Mouse (Mus musculus) WW6 (cell line): ENCODE data around the gene Supt20.
"Not testable (repeated sequence)": the region's sequence is repeated elsewhere in the genome, so short reads cannot be mapped to it uniquely, and the experiment has no call there.

Experiments used
- DNase-seq: peaks from one replicate; pipeline ENCODE4 v3.0.0-alpha.2; 2013; ENCODE audit warnings: low read depth, low spot score

Supt20 gene

DNA sequence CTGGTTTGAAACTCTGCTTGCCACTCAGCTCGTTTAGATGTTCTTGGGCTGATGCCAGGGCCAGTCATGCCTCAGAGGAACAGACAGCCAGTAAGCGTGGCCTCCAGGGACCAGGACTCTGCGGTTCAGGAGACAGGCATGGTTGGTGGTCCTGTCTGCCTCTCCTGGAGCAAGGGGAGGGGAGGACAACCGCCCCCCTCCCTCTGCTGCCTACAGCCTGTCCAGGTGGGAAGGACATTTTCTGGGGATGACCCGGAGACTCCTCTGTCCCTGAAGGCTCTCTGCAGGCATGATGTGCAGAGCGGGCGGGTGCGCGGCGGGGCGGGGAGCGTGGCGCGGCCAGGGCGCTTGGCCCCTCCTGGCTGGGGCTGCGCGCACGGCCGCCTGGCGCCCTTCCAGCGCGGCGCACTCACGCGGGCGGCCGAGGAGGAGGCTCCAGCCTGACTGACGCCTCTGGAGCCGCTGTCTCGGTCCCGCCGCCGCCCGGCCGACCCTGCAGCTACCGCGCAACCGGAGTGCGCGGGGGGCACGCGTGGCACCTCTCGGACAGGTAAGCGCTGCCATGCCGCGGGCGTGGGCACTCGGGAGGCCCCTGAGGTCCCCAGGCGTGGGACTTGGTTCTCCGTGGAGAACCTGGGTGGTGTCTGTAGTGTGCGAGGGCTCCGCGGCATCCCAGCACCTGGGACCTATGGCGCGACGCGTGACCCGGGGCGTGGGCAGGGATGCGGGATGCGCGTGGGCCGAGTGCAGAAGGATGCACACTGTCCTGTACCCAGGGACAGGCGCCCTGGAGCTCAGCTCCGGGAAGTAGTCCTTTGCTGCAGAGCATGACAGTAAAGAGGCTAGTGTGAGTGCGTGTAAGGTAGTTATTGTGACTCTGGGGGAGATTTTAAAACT lies 62.8 kb downstream of the Supt20 start, which contains the start of gene Smad9:
Gene Smad9, plus strand, starts transcription at position 438 of the 897 bp plus-strand sequence.
- no peak for DNase-seq

DNA sequence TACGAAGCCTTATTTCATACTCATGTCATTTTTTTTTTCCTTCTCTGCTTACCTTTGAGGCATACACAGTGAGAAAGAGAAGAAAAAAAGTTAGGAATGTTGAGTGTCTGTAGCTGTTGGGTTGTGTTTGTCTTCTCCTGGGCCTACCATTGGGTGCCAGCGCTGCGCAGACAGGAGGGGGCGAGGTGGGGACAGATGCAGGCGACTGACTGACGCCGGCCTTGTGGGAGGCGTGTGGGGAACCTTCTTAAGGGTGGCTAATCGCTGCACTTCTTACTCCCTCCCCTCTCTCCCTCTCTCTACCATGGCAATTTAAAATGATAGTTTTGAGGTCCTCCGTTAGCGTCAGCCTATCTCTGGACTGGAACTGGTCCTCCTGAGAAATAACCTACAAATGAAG lies 63.5 kb downstream of the Supt20 start:
- no peak for DNase-seq

DNA sequence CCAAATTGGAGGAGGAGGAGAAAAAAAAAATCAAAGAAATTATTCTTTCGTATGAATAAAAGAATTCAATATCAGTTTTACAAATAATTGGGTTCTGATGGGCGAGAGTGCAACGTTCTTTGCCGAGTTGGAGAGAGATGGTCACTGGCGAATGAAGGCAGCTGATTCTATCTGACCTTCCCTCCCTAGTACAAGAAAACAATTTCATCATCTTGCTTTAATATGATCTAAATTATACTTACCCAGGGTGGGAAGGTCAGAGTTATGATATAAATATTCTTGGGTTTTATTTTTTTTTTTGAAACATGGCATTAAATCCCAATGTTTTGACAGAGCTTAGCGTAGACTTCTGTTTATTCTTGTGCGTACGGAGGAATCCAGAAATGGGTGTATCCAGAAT lies 64.8 kb downstream of the Supt20 start:
- no peak for DNase-seq

DNA sequence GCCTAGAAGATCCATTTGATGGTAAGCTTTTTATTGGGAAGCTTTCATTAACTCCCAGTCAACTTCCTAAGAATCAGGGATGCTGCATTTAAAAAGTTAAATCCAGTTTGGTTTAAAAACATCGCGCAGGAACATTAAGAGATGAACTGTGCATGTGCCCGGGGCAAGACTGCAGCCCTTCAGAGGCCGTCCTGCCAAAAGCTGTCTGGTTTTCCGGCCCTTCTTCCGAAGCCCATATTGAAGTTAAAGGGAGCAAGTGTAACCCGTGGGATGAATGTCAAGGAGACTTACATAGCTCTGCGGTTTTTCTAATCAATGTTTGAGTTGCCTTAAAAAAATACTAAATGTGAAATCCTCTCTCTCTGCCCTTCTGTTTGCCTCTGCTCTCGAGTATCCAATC lies 66.6 kb downstream of the Supt20 start:
- DNase-seq = no peak

DNA sequence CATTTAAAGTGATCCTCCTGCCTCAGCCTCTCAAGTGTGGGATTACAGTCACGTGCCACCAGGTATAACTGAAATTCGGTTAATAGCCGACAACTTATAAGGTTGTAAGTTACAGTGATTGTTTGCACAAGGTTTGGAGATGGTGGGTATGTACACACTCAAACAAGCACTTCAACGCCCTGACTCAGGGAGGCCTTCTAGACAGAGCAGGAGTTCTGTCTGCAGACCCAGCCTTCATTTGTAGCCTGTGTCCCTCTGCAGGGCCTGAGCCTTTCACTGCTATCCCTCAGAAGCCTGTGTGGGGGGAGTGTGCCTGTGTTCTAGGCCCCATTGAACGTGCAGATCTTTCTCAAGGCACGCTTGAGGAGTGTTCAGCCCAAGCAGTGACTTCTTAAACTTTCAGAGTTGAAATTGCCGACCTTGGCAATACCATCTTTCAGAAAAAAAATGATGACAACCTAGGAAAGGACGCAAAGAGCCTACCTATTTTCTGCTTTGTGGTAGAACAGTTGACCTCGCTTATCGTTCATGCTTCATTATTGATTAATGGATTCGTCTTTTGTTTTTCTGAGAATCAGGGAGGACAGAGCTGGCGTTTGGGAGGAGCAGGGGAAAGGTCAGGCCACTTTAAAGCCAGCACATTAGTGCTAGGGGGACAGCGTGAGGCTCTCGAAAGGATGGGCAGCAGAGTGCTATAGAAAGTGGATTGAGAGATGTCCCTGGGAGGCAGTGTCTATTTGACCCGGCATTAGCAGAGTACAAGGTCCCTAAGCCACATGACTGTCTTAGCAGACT lies 67.9 kb downstream of the Supt20 start:
- DNase-seq = no peak

DNA sequence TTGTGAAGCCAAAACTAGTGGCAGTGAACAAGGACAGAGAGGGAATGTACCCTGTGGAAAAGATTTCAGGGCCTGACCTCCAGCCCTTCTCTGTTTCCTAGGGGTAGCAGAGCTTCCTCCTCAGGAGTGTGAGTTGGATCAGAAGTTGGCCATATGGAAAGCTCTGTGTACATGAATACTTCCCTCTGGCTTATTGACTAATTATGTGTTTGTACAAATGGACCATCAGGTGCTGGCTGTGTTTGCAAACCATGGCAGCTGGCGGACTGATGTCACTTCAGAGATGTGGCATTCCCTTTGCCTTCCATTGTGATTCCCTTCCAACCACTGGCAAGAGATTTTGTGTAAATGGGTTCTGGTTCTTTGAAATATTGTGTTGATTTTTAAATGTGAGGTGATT lies 68.7 kb downstream of the Supt20 start:
- no peak for DNase-seq

DNA sequence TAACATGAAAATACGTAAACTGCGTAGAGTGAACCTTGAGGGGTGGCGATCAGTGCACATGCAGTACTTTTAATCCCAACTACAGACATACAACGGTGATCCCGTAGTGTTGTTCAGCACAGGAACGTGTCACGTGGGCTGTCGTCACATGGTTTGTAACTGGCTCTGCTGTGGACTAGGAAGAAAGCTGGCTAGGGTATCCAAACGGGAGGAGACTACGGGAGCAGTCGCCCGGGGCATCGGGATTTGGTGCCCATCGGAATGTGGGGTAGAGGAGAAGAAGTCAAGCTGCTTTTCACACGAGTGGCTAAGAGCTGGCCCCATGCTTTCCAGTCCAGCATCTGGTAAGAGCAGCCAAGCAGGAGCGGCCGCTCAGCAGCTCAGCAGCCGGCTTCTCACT lies 71.8 kb downstream of the Supt20 start:
- no peak for DNase-seq

DNA sequence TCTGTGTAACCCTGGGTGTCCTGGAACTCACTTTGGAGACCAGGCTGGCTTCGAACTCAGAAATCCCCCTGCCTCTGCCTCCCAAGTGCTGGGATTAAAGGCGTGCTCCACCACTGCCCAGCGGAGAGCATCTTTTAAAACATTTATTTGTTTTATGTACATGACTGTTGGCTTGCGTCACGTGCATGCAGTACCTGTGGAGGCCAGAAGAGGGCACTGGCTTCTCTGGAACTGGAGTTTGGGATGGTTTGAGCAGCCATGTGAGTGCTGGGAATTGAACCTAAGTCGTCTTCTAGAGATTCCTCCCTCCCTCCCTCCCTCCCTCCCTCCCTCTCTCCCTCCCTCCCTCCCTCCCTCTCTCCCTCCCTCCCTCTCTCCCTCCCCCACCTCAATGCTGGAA lies 72.9 kb downstream of the Supt20 start:
- not testable (repeated sequence) for DNase-seq

DNA sequence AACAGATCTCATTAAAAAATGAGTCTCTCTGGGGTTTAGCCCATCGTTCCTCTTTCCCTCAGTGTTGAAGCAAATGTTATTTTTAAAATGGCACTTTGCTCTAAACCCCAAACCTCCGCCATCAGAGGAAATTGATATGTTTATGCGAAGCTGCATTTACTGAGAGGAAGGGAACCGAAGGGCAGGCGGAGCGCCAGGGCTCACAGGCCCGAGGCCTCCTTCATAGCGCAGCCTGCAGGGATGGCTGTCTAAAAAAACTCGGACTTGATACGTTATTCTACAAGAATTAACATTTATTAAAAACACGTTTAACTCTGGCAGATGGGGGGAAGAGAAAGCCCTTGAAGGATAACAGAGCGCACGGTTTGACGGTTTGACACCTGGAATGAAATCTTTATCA lies 73.4 kb downstream of the Supt20 start:
- DNase-seq = no peak

DNA sequence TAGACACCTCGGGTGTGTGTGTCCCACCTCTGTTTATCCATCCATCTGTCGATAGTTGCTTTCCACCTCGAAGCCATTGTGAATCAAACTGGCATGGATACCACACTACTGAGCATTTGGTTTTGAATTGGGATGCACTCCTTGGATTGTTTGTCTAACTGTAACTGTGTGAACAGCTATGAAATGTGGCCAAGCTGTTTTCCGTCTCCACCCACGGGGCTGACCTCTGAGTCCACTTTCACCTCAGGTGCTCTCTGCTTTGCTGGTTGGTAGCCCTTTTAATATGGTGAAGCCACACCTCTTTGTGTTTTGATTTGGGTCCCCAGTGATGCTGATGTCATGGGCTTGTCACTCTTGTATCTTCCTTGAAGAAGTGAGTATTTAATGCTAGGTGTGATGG lies 74.2 kb downstream of the Supt20 start:
- no peak for DNase-seq

DNA sequence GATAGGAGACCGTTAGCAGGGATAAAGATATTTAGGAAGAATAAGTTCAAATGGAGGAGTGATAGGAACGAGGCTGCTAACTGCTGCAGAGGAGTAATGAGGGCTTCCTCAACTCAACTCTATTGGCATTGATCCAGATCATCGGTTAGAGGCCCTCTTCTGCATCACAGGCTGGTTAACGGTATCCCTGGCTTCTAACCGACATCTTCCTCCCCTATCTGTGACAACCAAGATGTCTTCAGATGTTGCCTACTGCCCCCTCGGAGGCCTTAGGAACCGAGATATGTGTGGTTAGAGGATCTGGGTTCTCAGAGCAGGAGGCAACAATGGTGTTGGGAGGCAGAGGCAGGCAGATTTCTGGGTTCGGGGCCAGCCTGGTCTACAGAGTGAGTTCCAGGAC lies 76.0 kb downstream of the Supt20 start:
- DNase-seq = no peak

DNA sequence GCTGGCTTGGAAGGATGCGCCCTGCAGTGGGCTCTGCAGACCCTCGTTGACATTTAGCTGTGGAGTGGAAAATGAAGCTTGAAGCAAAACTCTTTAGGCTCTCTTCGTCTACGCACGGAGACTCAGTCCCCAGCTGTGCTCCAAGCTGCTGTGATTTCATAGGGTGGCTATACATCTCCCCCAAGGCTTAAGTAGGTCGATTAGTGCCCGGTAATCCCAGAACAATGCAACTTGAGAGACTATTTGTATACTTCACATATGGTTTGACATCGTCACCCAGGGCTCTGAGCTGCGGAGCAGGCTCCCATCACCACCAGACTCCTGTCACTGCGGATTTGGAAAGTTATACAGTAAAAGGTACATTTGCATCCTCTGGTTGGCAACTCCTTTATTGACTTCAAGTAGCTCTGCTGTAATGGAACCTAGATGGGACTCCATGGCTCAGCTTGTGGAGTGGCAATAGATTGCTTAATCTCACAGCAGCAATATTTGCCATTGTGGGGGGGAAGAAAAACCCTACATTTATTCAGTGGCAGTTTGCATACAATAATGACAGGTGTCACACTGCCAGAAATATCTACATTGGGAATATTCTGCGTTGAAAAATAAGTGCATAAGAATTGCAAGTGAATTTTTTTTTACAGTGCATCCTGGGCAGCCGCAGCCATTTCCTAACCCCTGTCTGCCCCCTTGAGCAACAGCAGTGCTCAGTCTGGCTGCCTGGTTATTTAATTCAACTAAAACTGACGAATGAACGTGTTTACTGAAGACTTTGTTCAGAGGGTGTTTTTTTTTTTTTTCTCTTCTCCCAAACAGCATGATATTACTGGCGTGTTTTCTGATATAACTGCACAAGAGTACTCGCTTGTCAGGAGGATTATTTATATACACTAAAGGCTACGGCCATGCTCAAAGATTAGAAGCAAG lies 77.0 kb downstream of the Supt20 start:
- no peak for DNase-seq

DNA sequence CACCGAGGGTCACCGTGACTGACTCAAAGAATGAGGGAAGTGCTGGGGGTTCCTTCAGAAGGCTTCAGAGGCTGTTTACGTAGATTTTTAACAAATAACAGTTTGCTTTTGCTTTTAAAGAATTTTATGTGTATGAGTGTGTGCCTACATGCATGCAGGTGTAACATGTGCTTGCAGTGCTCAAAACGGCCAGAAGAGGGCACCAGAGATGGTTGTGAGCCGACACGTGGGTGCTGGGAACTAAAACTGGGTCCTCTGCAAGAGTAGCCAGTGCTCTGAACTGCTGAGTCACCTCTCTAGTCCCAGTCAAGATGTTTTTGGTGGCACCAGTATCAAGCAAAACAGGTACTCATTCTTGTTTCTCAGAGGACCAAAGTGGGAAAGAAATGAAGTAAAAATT lies 81.0 kb downstream of the Supt20 start:
- DNase-seq = no peak

DNA sequence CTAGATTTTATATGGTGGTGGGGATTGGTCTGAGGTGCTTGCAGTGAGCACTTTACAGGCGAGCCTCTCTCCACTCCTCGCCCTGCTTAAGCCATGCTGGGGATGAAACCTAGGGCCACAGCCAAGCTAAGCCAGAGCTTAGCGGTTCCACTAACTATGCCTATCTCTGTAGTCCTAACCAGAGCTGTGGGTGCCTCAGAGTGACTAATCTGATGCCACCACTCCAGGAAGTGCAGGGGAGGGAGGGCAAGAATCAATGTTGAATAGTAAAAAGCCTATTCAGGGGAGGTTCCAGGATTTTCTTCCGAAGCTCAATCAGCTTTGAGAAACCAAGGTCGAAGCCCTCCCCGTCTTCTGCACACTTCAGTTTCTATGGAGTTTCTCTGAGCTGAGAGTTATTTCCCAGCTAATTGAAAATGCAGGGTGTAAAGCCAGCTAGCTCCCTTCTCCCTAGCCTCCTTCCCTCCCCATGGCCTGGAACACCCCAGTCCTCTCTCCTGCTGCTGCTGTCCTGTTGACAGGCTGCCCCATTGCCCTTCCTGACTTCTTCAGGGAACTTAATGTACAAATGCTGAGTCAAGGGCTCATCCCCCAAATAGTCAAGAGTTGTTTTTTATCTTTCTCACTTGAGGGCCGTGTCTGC lies 83.5 kb downstream of the Supt20 start:
- DNase-seq = no peak
